ENCODE assay signal across 17 mouse cellular contexts in genomic region chr1:182527261-182527766, GRCm38 (mm10). TPM values are rescaled to one million over a fixed set of nuclear protein-coding genes. Genes with fewer than 3 reads are reported as not detected.
DNase-seq lines count a peak whose midpoint lies in the region; ATAC-seq and TF ChIP-seq lines count a peak whose summit lies in the region.
"Had no signal": no experiment of that assay in that cellular context is flagged by ENCODE, and none has a peak within 500 bp of the region (broad histone marks: within the 10 kb centered on the region; RNA-seq: fewer than 3 reads in every experiment).

No protein-coding gene starts in this region.

- TF ChIP-seq CTCF in heart, adult 2 months (IDR thresholded peaks at IDR 0.05): no peak

- no peak for DNase-seq in heart, adult 2 months
- no peak for DNase-seq in heart, postnatal 14 days
- DNase-seq in liver, embryonic 11.5 days (ENCODE audit: low spot score): no peak
- DNase-seq in adrenal gland, adult 18-20 months (ENCODE audit: low spot score in 2 of 2): no peak
- DNase-seq in ovary, postnatal 36 days (ENCODE audit: low spot score): no peak
- DNase-seq: gastrocnemius, postnatal 10 days had no signal

- no peak for TF ChIP-seq POLR2A in heart, adult 2 months (IDR thresholded peaks at IDR 0.05; ENCODE audit: insufficient read depth, low read depth, low read length)

- no peak for TF ChIP-seq EP300 in heart, adult 2 months (IDR thresholded peaks at IDR 0.05; ENCODE audit: insufficient read depth, low read depth, low read length)

- H3K27ac ChIP-seq in heart, adult 2 months: peak overlapping the region; percentile 57
- H3K27ac ChIP-seq in liver, embryonic 12.5 days: no peak overlapping the region
- H3K27ac ChIP-seq in liver, embryonic 11.5 days (ENCODE audit: low read depth, low read length): no peak overlapping the region
- H3K27ac ChIP-seq in heart, embryonic 16.5 days (ENCODE audit: low read length): no peak overlapping the region
- peak overlapping the region; percentile 82; the same call in 1 of the 2 replicates for H3K27ac ChIP-seq in stomach, embryonic 14.5 days (ENCODE audit: low read length)
- H3K27ac ChIP-seq: hindbrain, postnatal 0 days; midbrain, embryonic 13.5 days had no signal

- no peaks in the 10 kb centered on the region for H3K9me3 ChIP-seq in liver, embryonic 12.5 days (replicated peaks)
- H3K9me3 ChIP-seq in liver, embryonic 11.5 days (ENCODE audit: control insufficient read depth, low read length): no peaks in the 10 kb centered on the region
- no peaks in the 10 kb centered on the region for H3K9me3 ChIP-seq in heart, embryonic 16.5 days (replicated peaks; ENCODE audit: control insufficient read depth, low read length)
- H3K9me3 ChIP-seq in stomach, embryonic 14.5 days (ENCODE audit: control insufficient read depth, low read depth, low read length): no peaks in the 10 kb centered on the region
- H3K9me3 ChIP-seq: forebrain, embryonic 10.5 days; midbrain, embryonic 13.5 days had no signal

- no peaks in the 10 kb centered on the region for H3K79me2 ChIP-seq in heart, adult 2 months (replicated peaks; ENCODE audit: control insufficient read depth, insufficient read depth, low read length)

- no peak overlapping the region for H3K9ac ChIP-seq in heart, adult 2 months (ENCODE audit: low read depth, low read length)
- H3K9ac ChIP-seq in liver, embryonic 12.5 days: no peak overlapping the region
- H3K9ac ChIP-seq in liver, embryonic 11.5 days (ENCODE audit: low read depth, low read length): no peak overlapping the region
- no peak overlapping the region; the same call in 1 of the 2 replicates for H3K9ac ChIP-seq in heart, embryonic 16.5 days (ENCODE audit: low read length)
- H3K9ac ChIP-seq in stomach, embryonic 14.5 days (replicated peaks; ENCODE audit: low read depth, low read length): no peak overlapping the region
- H3K9ac ChIP-seq: lung, embryonic 14.5 days; midbrain, embryonic 13.5 days had no signal

- 70% methylated on average over 13 of the region's 13 CpGs for WGBS in heart, adult 2 months
- 56% methylated on average over 13 of the region's 13 CpGs for WGBS in liver, embryonic 12.5 days (ENCODE audit: insufficient replicate concordance)
- WGBS in liver, embryonic 11.5 days: 50% methylated on average over 13 of the region's 13 CpGs
- 51% methylated on average over 13 of the region's 13 CpGs for whole genome bisulfite sequencing in heart, embryonic 16.5 days
- 53% methylated on average over 13 of the region's 13 CpGs for whole genome bisulfite sequencing in stomach, embryonic 14.5 days

- no peaks in the 10 kb centered on the region for H3K27me3 ChIP-seq in heart, adult 2 months (ENCODE audit: control insufficient read depth, insufficient read depth, low read length)
- H3K27me3 ChIP-seq in liver, embryonic 12.5 days (replicated peaks): peaks cover 13% of the 10 kb centered on the region; the same call in 1 of the 2 replicates
- peaks cover 9% of the 10 kb centered on the region; the same call in 1 of the 2 replicates for H3K27me3 ChIP-seq in liver, embryonic 11.5 days (replicated peaks; ENCODE audit: control insufficient read depth, insufficient read depth, low read length)
- H3K27me3 ChIP-seq in heart, embryonic 16.5 days (ENCODE audit: control insufficient read depth, insufficient read depth, low read length): no peaks in the 10 kb centered on the region; the same call in 1 of the 2 replicates
- no peaks in the 10 kb centered on the region for H3K27me3 ChIP-seq in stomach, embryonic 14.5 days (ENCODE audit: control insufficient read depth, insufficient read depth, low read length)

- intact Hi-C loops in heart, adult 2 months (cut with DNase I): no loop called here
- intact Hi-C loops in heart, postnatal 14 days (cut with DNase I): no loop called here

- H3K4me2 ChIP-seq in liver, embryonic 12.5 days: 0 out of 2 replicates have a peak overlapping the region, but pooled peaks have one; percentile 41
- no peak overlapping the region for H3K4me2 ChIP-seq in liver, embryonic 11.5 days
- peak overlapping the region; percentile 48 for H3K4me2 ChIP-seq in heart, embryonic 16.5 days (ENCODE audit: low read depth, low read length)
- no peak overlapping the region for H3K4me2 ChIP-seq in stomach, embryonic 14.5 days (replicated peaks; ENCODE audit: low read depth, low read length)
- H3K4me2 ChIP-seq: lung, embryonic 14.5 days; midbrain, embryonic 13.5 days had no signal

- ATAC-seq in liver, embryonic 12.5 days: no peak
- ATAC-seq in liver, embryonic 11.5 days (replicated peaks; ENCODE audit: low FRiP score): no peak
- ATAC-seq in heart, embryonic 16.5 days (replicated peaks; ENCODE audit: extremely low read depth, insufficient read depth, low FRiP score): no peak
- ATAC-seq in stomach, embryonic 14.5 days (ENCODE audit: insufficient number of reproducible peaks, insufficient read depth, low FRiP score, low read depth): no peak
- ATAC-seq: hindbrain, postnatal 0 days had no signal

- H3K36me3 ChIP-seq in heart, adult 2 months (ENCODE audit: control insufficient read depth, insufficient read depth, low read length): no peaks in the 10 kb centered on the region
- H3K36me3 ChIP-seq in liver, embryonic 12.5 days: no peaks in the 10 kb centered on the region
- H3K36me3 ChIP-seq in liver, embryonic 11.5 days (ENCODE audit: control insufficient read depth, insufficient read depth, low read length): no peaks in the 10 kb centered on the region
- H3K36me3 ChIP-seq in heart, embryonic 16.5 days (ENCODE audit: control insufficient read depth, insufficient read depth): no peaks in the 10 kb centered on the region
- no peaks in the 10 kb centered on the region for H3K36me3 ChIP-seq in stomach, embryonic 14.5 days (ENCODE audit: control insufficient read depth, insufficient read depth, low read length)
- H3K36me3 ChIP-seq: forebrain, embryonic 10.5 days; midbrain, embryonic 13.5 days had no signal

- no peaks in the 10 kb centered on the region for H3K4me1 ChIP-seq in heart, adult 2 months (ENCODE audit: control insufficient read depth, insufficient read depth, low read length)
- peaks cover 15% of the 10 kb centered on the region for H3K4me1 ChIP-seq in liver, embryonic 12.5 days
- peaks cover 5% of the 10 kb centered on the region for H3K4me1 ChIP-seq in liver, embryonic 11.5 days (replicated peaks; ENCODE audit: control insufficient read depth, insufficient read depth, low read length)
- peaks cover 13% of the 10 kb centered on the region for H3K4me1 ChIP-seq in heart, embryonic 16.5 days (ENCODE audit: control insufficient read depth, insufficient read depth, low read length)
- H3K4me1 ChIP-seq in stomach, embryonic 14.5 days (ENCODE audit: control insufficient read depth, insufficient read depth, low read length): peaks cover 15% of the 10 kb centered on the region

- no peak overlapping the region for H3K4me3 ChIP-seq in heart, adult 2 months
- H3K4me3 ChIP-seq in liver, embryonic 12.5 days: no peak overlapping the region
- no peak overlapping the region for H3K4me3 ChIP-seq in liver, embryonic 11.5 days (ENCODE audit: low read depth, low read length)
- peak overlapping the region; percentile 11; the same call in 1 of the 2 replicates for H3K4me3 ChIP-seq in heart, embryonic 16.5 days (ENCODE audit: low read length)
- no peak overlapping the region for H3K4me3 ChIP-seq in stomach, embryonic 14.5 days (ENCODE audit: low read depth, low read length)
- H3K4me3 ChIP-seq: midbrain, embryonic 13.5 days had no signal

RNA-seq across cellular contexts. Expression of gene Capn2, which starts 9.9 kb away (rescaled TPM):
- 10 to 100 TPM; 63.9 to 65.3 TPM for total RNA-seq in heart, adult 2 months (2021)
- polyA plus RNA-seq in heart, adult 2 months (2012; rRNA removed): 28.0 and 46.2 TPM in 2 replicates
- total RNA-seq in heart, postnatal 14 days (2021): 10 to 100 TPM; 69.8 to 72.5 TPM
- polyA plus RNA-seq in liver, embryonic 12.5 days (2016; fragmentation: Nextera tagmentation; extraction: Ambion mirVana): 35.4 and 36.6 TPM in 2 replicates
- 49.5 and 51.4 TPM in 2 replicates for polyA plus RNA-seq in liver, embryonic 11.5 days (2014; fragmentation: Nextera tagmentation; extraction: Ambion mirVana)
- polyA plus RNA-seq in heart, embryonic 16.5 days (2015; fragmentation: Nextera tagmentation; extraction: Ambion mirVana): 91.1 and 91.7 TPM in 2 replicates
- 89.2 and 96.4 TPM in 2 replicates for polyA plus RNA-seq in stomach, embryonic 14.5 days (2014; fragmentation: Nextera tagmentation; extraction: Ambion mirVana)
- total RNA-seq in adrenal gland, adult 18-20 months (2021): 100 to 1,000 TPM in 1 of 2 experiments, 10 to 100 TPM in 1; 63.1 to 122 TPM

RNA-seq across cellular contexts. Expression of gene Capn8, which starts 37.5 kb away (rescaled TPM):
- total RNA-seq in heart, adult 2 months (2021): not detected
- polyA plus RNA-seq in heart, adult 2 months (2012; rRNA removed): not detected in 2 replicates
- total RNA-seq in heart, postnatal 14 days (2021): not detected
- polyA plus RNA-seq in liver, embryonic 12.5 days (2016; fragmentation: Nextera tagmentation; extraction: Ambion mirVana): not detected in 2 replicates
- polyA plus RNA-seq in liver, embryonic 11.5 days (2014; fragmentation: Nextera tagmentation; extraction: Ambion mirVana): not detected in 2 replicates
- polyA plus RNA-seq in heart, embryonic 16.5 days (2015; fragmentation: Nextera tagmentation; extraction: Ambion mirVana): not detected in 2 replicates
- polyA plus RNA-seq in stomach, embryonic 14.5 days (2014; fragmentation: Nextera tagmentation; extraction: Ambion mirVana): 1.1 and 1.5 TPM in 2 replicates
- under 1 TPM; 0.19 to 0.33 TPM for total RNA-seq in adrenal gland, adult 18-20 months (2021)
- total RNA-seq: gastrocnemius, postnatal 10 days; hindbrain, postnatal 0 days; layer of hippocampus, adult 18-20 months; left cerebral cortex, postnatal 10 days had no signal
- polyA plus RNA-seq: adrenal gland, adult 2 months; forebrain, embryonic 10.5 days; hindbrain, postnatal 0 days; lung, embryonic 14.5 days; midbrain, embryonic 13.5 days; neural tube, embryonic 14.5 days had no signal

Comparison
In these comparisons a context has a peak if more than half of its experiments do, and no peak if none do; other contexts are left out.
1. H3K27ac ChIP-seq: peak in heart, adult 2 months (single experiment) and stomach, embryonic 14.5 days (single experiment); none in liver, embryonic 12.5 days (single experiment), liver, embryonic 11.5 days (single experiment) and heart, embryonic 16.5 days (single experiment).
2. H3K4me2 ChIP-seq: peak in liver, embryonic 12.5 days (single experiment) and heart, embryonic 16.5 days (single experiment); none in liver, embryonic 11.5 days (single experiment) and stomach, embryonic 14.5 days (single experiment).